Mouse (Mus musculus): ENCODE results near the gene Arhgdig.
"Not testable (repeated sequence)": the region's sequence is repeated elsewhere in the genome, so short reads cannot be mapped to it uniquely, and the experiment has no call there.

The Arhgdig gene

DNA sequence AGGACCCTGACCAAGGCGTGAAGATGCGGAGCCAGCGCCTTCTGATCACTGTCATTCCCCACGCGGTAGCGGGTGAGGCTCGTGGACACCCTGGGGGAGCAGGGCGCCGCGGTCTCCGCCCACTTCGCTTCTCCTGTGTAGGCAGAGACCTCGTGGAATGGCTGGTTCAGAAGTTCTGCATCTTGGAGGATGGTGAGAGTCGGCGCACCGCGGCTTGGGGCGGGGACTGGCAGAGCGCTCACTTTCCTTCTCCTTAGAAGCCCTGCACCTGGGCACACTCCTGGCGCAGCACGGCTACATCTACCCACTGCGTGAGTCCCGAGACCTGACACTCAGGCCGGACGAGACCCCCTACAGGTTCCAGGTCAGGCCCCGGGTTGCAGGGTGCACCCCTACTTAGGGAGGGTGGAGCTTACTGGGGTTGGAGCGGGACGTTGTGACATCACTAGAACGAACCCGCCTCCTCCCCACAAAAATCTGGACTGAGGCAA, 4.2 kb downstream of the Arhgdig start:
- DNase-seq, result peak; percentile 33

DNA sequence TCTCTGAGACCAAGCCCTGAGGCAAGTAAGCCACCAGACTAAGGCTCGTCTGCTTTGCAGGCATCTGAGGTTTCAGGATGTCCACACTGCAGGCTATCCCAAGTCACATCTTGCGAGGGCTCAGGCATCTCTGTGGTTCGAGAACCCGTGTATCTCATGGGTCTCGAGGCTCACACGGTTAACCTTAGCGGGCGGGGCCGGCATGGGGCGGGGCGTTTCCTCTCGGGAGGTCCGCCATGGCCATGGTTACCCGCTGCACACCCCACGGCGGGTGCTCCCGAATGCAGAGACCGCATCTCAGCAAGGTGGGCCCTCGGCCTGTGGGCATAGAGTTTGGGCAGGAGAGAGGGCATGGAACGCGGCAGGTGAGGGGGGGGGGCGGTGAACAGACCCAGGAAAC, 4.8 kb downstream of the Arhgdig start, which contains the start of gene Rgs11:
Gene Rgs11, plus strand, starts transcription at position 215 of the 400 bp plus-strand sequence.
- no peak for DNase-seq

DNA sequence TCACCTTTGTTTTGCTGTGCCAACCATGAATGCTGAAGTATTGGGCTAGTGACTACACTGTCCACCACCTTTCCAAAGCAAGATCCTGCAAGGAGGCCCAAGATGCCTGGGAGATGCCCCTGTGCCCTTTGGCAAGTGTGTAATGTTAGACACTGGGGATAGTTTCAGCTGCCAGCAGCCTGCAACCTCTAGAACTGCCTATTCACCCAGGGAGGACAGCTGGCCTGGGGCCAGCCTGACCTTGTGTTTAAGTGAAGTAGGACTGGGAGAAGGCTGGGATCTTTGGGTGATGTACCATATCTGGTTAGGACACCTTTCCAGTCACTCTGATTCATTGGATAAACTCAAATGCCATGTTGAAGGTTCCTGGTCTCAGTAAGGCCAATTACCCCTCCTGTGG, 5.6 kb downstream of the Arhgdig start:
- no peak for DNase-seq

DNA sequence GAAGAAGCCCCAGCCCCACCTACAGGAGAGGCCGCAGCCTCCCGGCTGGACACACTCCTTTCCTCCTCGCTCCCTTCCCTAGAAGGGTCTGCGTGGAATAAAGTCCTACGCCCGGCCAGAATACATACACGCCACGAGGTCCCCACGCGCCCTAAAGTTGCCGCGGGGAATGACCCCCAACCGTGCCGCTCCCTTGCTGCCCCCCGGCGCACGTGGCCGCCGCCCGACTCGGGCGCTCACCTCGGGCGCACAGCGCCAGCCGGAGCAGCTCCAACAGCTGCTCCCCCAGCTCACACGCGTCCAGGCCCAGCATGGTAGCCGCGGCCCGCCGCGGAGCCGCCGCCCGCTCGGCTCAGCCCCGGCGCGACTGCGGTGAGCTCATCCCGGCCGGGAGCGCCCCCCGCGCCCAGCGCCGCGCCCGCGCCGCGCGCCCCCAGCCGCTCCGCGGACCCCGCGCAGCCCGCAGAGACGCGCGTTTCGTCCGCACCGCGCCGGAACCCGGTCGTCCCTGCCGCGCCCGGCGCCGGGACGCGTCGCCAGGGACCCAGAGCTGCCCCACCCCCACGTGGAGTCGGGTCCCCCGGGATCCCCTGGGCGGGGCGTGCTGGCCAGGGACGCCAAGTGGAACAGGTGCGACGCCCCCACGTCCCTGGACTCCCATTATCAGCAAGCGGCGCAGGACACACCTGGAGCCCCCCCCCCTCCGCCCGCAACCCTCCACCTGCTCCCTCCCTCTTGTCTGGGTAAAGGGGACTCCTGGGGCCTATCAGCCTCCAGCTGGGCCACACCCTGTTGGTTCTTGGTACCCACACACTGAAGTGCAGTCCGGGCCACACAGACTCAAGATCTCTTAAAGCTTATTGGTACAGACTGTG, 6.5 kb downstream of the Arhgdig start:
- no peak for DNase-seq

DNA sequence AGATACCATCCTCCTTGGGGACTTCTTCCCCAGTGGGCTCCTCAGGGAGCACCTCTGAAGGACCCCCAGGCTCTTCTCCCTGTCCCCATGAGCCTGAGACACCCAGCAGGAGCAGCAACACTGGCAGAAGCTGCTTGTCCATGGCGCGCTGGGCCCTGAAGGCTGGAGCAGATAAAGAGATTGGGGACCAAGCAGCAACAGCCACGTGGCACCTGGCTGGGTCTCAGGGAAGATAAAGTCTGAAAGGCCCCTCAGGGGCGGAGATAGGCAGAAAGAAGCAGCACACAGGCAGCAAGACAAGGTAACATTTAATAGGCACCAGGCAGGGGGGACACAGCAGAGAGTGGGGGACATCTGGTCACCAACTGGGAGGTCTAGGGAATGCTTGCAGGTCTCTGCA, 8.7 kb downstream of the Arhgdig start, which contains the start of gene Pdia2:
Gene Pdia2, minus strand, starts transcription at position 196 of the 400 bp plus-strand sequence.
- no peak for DNase-seq

DNA sequence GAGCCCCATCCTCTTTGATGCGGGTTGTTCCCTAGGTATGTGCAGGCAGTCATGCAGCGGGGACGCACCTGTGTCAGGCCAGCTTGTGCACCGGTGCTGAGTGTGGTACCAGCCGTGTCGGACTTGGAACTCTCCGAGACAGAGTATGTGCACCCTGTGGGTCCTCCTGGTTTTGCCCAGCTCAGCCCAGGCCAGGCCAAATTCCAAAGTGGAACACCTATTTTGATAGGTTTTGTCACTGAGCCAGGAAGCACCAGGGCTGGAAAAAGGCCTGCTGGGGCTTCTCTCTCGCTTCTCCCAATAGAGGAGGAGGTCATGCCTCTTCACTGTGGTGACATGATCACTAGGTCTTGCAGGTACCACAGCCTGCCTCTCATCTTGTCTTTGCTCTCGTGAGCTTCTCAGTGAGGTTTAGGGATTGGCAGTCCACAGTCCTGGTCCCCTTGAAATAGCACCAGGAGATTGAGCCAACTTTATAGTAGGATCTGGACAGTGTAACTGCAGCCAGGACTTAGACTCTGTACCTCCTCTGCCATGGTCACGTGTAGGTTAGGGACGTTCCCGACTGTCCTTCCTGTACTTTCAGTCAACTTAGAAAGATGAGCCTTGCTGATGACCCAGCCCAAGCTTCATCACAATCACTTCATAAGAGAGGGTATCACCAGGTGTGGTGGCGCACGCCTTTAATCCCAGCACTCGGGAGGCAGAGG, 14.9 kb downstream of the Arhgdig start:
- no peak for DNase-seq

DNA sequence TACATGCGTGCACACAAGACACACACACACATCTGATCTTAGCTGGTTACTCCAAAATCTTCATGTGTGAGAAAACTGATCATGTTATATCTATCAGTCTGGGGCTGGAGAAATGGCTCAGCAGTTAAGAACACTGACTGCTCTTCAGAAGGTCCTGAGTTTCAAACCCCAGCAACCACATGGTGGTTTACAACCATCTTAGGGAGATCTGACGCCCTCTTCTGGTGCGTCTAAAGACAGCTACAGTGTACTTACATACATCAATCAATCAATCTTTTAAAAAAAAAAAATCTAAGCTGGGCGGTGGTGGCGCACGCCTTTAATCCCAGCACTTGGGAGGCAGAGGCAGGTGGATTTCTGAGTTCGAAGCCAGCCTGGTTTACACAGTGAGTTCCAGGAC, 16.1 kb downstream of the Arhgdig start:
- not testable (repeated sequence) for DNase-seq

DNA sequence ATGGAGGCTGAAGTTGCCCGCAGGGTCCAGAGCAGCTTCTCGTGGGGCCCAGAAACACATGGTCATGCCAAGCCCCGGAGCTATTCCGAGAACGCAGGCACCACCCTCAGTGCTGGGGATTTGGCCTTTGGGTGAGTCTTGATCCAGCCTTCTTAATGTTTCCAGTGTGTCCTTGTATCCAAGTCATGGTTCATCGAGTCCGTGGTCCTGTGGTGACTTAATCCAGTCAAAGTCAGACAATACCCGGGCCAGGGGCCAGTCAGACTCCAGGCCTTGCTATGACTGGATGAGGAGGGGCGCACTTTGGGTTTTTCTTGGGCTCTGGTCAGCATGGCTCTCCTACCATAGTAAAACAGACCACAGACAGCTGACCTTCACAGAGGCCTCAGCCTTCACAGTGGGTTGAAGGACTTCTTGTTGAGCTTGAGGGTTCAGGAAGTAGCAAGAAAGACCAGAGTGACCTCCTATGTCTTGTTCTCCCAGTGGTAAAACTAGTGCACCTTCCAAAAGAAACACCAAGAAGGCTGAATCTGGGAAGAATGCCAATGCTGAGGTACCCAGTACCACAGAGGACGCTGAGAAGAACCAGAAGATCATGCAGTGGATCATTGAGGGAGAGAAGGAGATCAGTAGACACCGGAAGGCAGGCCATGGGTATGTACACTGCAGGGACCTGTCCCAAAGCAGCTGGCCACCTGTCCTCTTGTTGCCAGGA, 19.3 kb downstream of the Arhgdig start:
- no peak for DNase-seq

DNA sequence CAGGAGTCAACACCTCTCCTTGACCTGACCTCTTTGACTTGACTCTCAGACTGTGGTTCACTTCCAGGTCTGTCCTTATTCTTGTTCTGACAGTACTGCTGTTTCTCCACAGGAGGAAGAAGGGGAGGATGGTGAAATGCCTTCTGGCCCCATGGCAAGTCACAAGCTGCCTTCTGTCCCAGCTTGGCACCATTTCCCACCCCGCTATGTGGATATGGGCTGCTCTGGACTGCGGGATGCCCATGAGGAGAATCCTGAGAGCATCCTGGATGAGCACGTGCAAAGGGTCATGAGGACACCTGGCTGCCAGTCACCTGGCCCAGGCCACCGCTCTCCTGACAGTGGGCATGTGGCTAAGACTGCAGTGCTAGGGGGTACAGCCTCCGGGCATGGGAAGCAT, 20.0 kb downstream of the Arhgdig start:
- peak; percentile 69 for DNase-seq

DNA sequence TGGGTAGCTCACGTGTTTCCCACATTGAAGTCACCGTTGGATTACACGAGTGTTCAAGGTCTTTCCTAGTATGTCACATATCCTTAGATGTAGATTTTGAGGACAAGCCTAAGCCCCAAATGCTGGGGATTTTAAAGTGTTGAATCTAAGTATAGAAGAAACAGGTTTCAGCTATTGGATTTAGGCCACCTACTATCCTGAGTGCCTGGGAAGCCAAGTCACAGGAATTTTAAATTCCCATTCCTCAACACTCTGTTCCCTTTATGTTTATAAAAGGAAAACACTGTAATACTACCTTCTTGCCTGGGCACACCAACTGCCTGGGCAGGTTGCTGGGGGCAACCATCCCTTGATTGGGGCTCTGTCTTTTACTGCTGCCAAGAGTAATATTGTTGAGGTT, 26.4 kb downstream of the Arhgdig start:
- DNase-seq, result no peak

DNA sequence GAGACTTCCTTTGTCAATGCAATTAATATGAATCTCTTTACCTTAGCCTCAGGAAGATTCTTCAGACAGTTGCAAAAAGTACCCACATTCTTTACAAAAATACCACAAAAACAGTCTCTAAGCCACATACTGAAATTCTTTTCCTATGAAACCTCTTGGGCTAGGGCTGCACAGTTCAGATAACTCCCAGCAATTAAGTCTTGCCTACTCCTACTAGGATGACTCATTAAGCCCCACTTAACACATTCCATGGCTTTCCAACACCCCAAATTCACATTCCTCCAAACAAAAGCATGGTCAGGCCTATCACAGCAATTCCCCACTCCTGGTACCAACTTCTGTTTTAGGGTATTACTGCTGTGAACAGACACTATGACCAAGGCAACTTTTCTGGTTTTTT, 29.0 kb downstream of the Arhgdig start:
- DNase-seq, result no peak

DNA sequence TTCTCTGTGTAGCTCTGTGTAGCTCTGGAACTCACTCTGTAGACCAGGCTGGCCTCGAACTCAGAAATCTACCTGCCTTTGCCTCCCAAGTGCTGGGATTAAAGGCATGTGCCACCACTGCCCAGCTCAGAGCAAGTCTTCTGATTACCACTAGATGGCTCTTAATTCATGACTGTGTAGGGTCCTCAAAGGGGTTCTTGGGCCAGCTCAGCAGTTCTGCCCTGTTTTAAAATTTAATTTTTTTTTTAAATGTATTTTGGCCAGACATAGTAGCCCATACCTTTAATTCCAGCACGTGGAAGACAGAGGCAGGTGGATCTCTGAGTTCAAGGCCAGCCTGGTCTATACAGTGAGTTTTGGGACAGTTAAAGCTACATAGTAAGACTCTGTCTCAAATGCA, 32.3 kb downstream of the Arhgdig start:
- not testable (repeated sequence) for DNase-seq

DNA sequence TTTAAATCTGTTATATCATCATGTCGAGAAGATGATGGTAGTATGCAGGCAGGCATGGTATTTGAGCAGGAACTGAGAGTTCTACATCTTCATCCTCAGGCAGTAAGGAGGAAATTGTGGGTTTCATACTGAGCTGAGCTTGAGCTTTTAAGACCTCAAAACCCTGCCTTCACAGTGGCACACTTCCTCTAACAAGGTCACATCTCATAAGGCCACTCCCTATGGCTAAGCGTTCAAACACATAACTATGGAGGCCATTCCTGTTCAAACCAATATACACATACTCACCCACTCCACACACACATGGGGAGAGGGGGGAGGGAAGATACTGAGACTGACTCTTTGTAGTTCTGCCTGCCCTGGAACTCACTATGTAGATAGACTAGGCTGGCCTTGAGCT, 39.5 kb downstream of the Arhgdig start:
- no peak for DNase-seq

DNA sequence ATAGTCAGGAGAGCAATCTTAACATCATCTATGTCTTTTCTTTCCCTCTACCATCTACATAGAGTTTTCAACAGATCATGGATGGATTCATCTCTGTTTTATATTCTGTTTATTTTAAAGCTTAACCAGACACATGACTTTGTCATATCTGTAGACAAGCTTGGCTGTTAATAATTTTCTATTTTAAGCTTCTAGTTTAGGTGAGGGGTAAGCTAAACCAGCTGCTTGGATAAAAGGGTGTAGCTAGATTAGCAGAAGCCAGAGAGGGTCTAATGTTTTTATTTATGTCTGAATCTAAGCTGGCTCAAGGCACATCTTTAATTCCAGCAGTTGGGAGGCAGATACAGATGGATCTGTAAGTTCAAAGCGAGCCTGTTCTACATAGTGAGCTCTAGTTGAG, 44.9 kb downstream of the Arhgdig start:
- no peak for DNase-seq

DNA sequence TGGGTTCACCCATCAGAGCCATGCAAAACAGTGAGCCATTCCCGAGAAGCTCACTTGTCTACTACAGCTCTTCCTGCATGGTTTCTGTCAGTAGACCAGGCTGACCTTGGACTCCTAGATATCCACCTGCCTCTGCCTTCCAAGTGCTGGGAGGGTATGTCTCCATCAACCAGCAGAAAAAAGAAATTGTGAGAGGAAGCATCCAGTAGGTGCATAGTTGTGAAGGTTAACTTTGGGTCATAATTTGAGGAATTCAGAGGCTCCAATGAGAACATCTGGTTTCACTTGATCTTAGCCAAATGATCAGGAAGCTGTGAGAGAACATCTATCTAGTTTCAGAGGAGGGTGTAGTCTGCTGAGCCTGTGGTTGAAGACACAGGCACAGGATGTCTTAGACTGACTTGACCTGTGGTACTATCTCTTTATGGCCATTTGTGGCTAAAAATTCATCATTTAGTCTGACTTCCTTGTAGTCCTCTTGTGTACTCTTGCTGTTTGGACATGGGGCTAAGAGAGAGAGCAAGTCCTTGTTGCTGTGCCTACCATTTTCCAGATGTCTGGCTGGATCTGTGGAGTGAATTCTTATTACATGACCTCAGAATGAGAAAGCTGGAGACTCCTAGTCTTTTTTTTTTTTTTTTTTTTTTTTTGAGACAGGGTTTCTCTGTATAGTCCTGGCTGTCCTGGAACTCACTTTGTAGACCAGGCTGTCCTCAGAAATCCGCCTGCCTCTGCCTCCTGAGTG, 55.5 kb downstream of the Arhgdig start:
- no peak for DNase-seq
